Mouse (Mus musculus) ES-E14 (cell line): Measurements from ENCODE around the gene Kifc5b. TPM values are rescaled to one million over a fixed set of nuclear protein-coding genes. Genes with fewer than 3 reads are reported as not detected.

Experiments used
- DNase-seq: peaks from one replicate; pipeline ENCODE4 v3.0.0-alpha.2; 2013; ENCODE audit warnings: low read depth, low spot score
- H3K27ac ChIP-seq: 2 replicates; pipeline ENCODE4 v1.5.1; 2012; ENCODE audit warnings: low read depth, mild to moderate bottlenecking, low read length, moderate library complexity, mixed read lengths; ENCODE audit not compliant: poor library complexity, insufficient read depth, severe bottlenecking
- H3K36me3 ChIP-seq: 2 replicates; pipeline ENCODE4 v1.6.1; 2012; ENCODE audit warnings: mild to moderate bottlenecking, low read length, moderate library complexity, mixed read lengths; ENCODE audit not compliant: control insufficient read depth, poor library complexity, insufficient read depth, severe bottlenecking
- H3K4me1 ChIP-seq, 2 experiments: fragments of 150-350 bp in 1 of 2; sonication (generic) in 1 of 2; 2 replicates each; pipeline ENCODE4 v1.6.1; 2012; ENCODE audit warnings: low read length in 2 of 2, mild to moderate bottlenecking in 1 of 2, mixed read lengths in 1 of 2; ENCODE audit not compliant: control insufficient read depth in 2 of 2, insufficient read depth in 2 of 2, poor library complexity in 1 of 2
- H3K4me3 ChIP-seq, 2 experiments: fragments of 150-350 bp in 1 of 2; sonication (generic) in 1 of 2; 2 replicates each; pipeline ENCODE4 v1.5.1; 2012; ENCODE audit warnings: low read length in 2 of 2, low read depth in 1 of 2, mild to moderate bottlenecking in 1 of 2, mixed read lengths in 1 of 2; ENCODE audit not compliant: insufficient read depth in 1 of 2, poor library complexity in 1 of 2, severe bottlenecking in 1 of 2
- H3K9ac ChIP-seq: 2 replicates; pipeline ENCODE4 v1.6.1; 2012; ENCODE audit warnings: low read depth, mild to moderate bottlenecking, low read length, mixed read lengths; ENCODE audit not compliant: poor library complexity, insufficient read depth, severe bottlenecking
- H3K9me3 ChIP-seq: fragments of 150-350 bp; sonication (generic); 2 replicates; pipeline ENCODE4 v1.6.1; 2012; ENCODE audit warnings: low read depth, mild to moderate bottlenecking, low read length; ENCODE audit not compliant: control insufficient read depth, insufficient read depth
- CHD2 ChIP-seq: IDR thresholded peaks from 2 replicates; pipeline ENCODE4 v1.6.1; 2014; ENCODE audit warnings: mild to moderate bottlenecking, low read depth, low read length, inconsistent platforms
- HCFC1 ChIP-seq: IDR thresholded peaks from 2 replicates; pipeline ENCODE4 v1.6.1; 2012; ENCODE audit warnings: low read length, inconsistent platforms, borderline replicate concordance; ENCODE audit not compliant: insufficient read depth
- MAFK ChIP-seq: IDR thresholded peaks from 2 replicates; pipeline ENCODE4 v1.6.1; 2014; ENCODE audit warnings: mild to moderate bottlenecking, low read depth, low read length, inconsistent platforms; ENCODE audit not compliant: insufficient read depth
- ZC3H11A ChIP-seq: IDR thresholded peaks from 2 replicates; pipeline ENCODE4 v1.6.1; 2012; ENCODE audit warnings: low read depth, mild to moderate bottlenecking, inconsistent platforms, low read length, borderline replicate concordance
- ZNF384 ChIP-seq: IDR thresholded peaks from 2 replicates; pipeline ENCODE4 v1.6.1; 2012; ENCODE audit warnings: low read depth, low read length, inconsistent platforms
- in situ Hi-C, 2 experiments: fragments of 600-800 bp; cut with MboI; formaldehyde crosslinking; loops; one replicate each; pipeline ENCODE4 v1.15.1; 2025; ENCODE audit warnings: low sequenced_read_pairs in 2 of 2, inconsistent platforms in 1 of 2; ENCODE audit not compliant: unreplicated experiment in 2 of 2
- total RNA-seq: library from RNA; depleted of rRNA; stranded (reverse); fragments of 300-350 nt; gene quantifications from 2 replicates; pipeline ENCODE4 v1.2.3, GENCODE M21; 2012

The Kifc5b gene
- total RNA-seq, 1 experiment = 52.5 TPM

GRCm38 (mm10) chr17:26932839-26933398, 16.0 kb downstream of the Kifc5b start, which contains the start of gene Phf1:
Gene Phf1, plus strand, starts transcription at chr17:26933052.
- Histone ChIP-seq H3K4me1 (peaks cover 6 to 9% of the 10 kb centered on the region in 2 experiments; a peak in 2 of 4 replicates), H3K9ac (peak within 1 kb of the TSS; percentile 41), H3K4me3 (peak within 1 kb of the TSS; percentile 59 to 79), H3K9me3 (no peaks in the 10 kb centered on the region), H3K36me3 (peaks cover 43% of the 10 kb centered on the region), H3K27ac (no peak within 1 kb of the TSS; the same call in 1 of the 2 replicates)
- no peak for TF ChIP-seq ZNF384
- no peak for TF ChIP-seq MAFK
- TF ChIP-seq HCFC1 = no peak
- no peak for TF ChIP-seq ZC3H11A
- TF ChIP-seq CHD2 = no peak
- DNase-seq = peak; percentile 89
- in situ Hi-C loops = no loop called here

- peaks cover 44% of the 10 kb centered on the region for H3K36me3 ChIP-seq
- in situ Hi-C loops = no loop called here
- no peak for DNase-seq
- peak overlapping the region; percentile 59 to 79 for H3K4me3 ChIP-seq
- H3K27ac ChIP-seq = no peak overlapping the region
- H3K9me3 ChIP-seq = no peaks in the 10 kb centered on the region
- peaks cover 7 to 10% of the 10 kb centered on the region in 2 experiments; a peak in 2 of 4 replicates for H3K4me1 ChIP-seq
- peak overlapping the region; percentile 41 for H3K9ac ChIP-seq
- TF ChIP-seq ZC3H11A (no peak), MAFK (no peak), ZNF384 (no peak), HCFC1 (no peak), CHD2 (no peak)
Measured at GRCm38 (mm10) chr17:26933419-26933818, 16.5 kb downstream of the Kifc5b start.

GRCm38 (mm10) chr17:26933885-26934827, 17.3 kb downstream of the Kifc5b start:
- no peaks in the 10 kb centered on the region for H3K9me3 ChIP-seq
- H3K9ac ChIP-seq = no peak overlapping the region
- no peak overlapping the region for H3K4me3 ChIP-seq
- in situ Hi-C loops = no loop called here
- TF ChIP-seq HCFC1 (no peak), MAFK (no peak), CHD2 (no peak), ZNF384 (no peak), ZC3H11A (no peak)
- H3K36me3 ChIP-seq = peaks cover 41% of the 10 kb centered on the region
- H3K4me1 ChIP-seq = peaks cover 7 to 13% of the 10 kb centered on the region in 2 experiments; a peak in 2 of 4 replicates
- no peak for DNase-seq
- H3K27ac ChIP-seq = no peak overlapping the region

GRCm38 (mm10) chr17:26935027-26935426, 18.1 kb downstream of the Kifc5b start:
- H3K4me3 ChIP-seq = no peak overlapping the region
- DNase-seq = no peak
- TF ChIP-seq MAFK (no peak), ZC3H11A (no peak), ZNF384 (no peak), CHD2 (no peak), HCFC1 (no peak)
- H3K9me3 ChIP-seq = no peaks in the 10 kb centered on the region
- in situ Hi-C loops = no loop called here
- H3K9ac ChIP-seq = no peak overlapping the region
- no peak overlapping the region for H3K27ac ChIP-seq
- peaks cover 7 to 13% of the 10 kb centered on the region in 2 experiments; a peak in 2 of 4 replicates for H3K4me1 ChIP-seq
- H3K36me3 ChIP-seq = peaks cover 34% of the 10 kb centered on the region
